12 mouse cellular contexts compared by ENCODE assay signal in the genomic region with DNA sequence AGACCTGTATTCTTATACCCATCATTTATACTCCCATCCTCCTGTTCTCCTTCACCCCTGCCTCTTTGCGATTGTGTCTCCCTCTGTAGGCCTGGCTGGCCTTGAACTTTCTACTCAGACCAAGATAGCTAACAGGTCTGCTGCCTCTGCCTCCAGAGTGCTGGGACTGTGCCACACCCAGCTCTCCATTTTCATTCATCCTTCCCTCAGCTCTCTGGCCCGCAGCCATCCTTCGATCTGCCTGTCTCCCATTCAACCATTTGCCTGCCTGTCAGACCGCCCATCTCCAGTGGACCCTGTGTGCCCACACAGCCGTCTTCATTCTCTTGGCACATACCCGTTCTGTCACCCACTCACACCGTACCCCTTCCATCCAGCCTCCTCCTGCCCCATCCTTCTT. TPM values are rescaled to one million over a fixed set of nuclear protein-coding genes. Genes with fewer than 3 reads are reported as not detected.
A peak's percentile ranks its signal among the peaks of the same experiment; 100 is the strongest.
DNase-seq lines count a peak whose midpoint lies in the region; ATAC-seq and TF ChIP-seq lines count a peak whose summit lies in the region.
"Had no signal": no experiment of that assay in that cellular context is flagged by ENCODE, and none has a peak within 500 bp of the region (broad histone marks: within the 10 kb centered on the region; RNA-seq: fewer than 3 reads in every experiment).

No protein-coding gene starts in this region.

- no peak for ATAC-seq in heart, embryonic 11.5 days (replicated peaks; ENCODE audit: insufficient number of reproducible peaks, low FRiP score, low TSS enrichment)
- no peak for ATAC-seq in midbrain, embryonic 15.5 days (replicated peaks)
- no peak for ATAC-seq in forebrain, embryonic 15.5 days (replicated peaks)
- ATAC-seq: intestine, embryonic 16.5 days had no signal

- no peaks in the 10 kb centered on the region for H3K36me3 ChIP-seq in heart, adult 2 months (ENCODE audit: control insufficient read depth, insufficient read depth, low read length)
- no peaks in the 10 kb centered on the region for H3K36me3 ChIP-seq in heart, embryonic 11.5 days (ENCODE audit: control insufficient read depth, insufficient read depth, low read length)
- H3K36me3 ChIP-seq in midbrain, embryonic 10.5 days, result no peaks in the 10 kb centered on the region
- H3K36me3 ChIP-seq in midbrain, embryonic 15.5 days (replicated peaks), result no peaks in the 10 kb centered on the region
- no peaks in the 10 kb centered on the region for H3K36me3 ChIP-seq in forebrain, embryonic 15.5 days
- H3K36me3 ChIP-seq: heart, embryonic 12.5 days had no signal

- no peak for TF ChIP-seq POLR2A in heart, adult 2 months (IDR thresholded peaks at IDR 0.05; ENCODE audit: insufficient read depth, low read depth, low read length)

- no peaks in the 10 kb centered on the region for H3K9me3 ChIP-seq in heart, embryonic 11.5 days (replicated peaks; ENCODE audit: control insufficient read depth, low read length)
- H3K9me3 ChIP-seq in midbrain, embryonic 10.5 days (replicated peaks), result no peaks in the 10 kb centered on the region
- H3K9me3 ChIP-seq in midbrain, embryonic 15.5 days, result no peaks in the 10 kb centered on the region
- H3K9me3 ChIP-seq in forebrain, embryonic 15.5 days, result no peaks in the 10 kb centered on the region
- H3K9me3 ChIP-seq: heart, embryonic 12.5 days had no signal

- no peak overlapping the region for H3K4me3 ChIP-seq in heart, adult 2 months
- H3K4me3 ChIP-seq in heart, embryonic 11.5 days (ENCODE audit: low read depth, low read length), result no peak overlapping the region
- no peak overlapping the region for H3K4me3 ChIP-seq in midbrain, embryonic 10.5 days
- no peak overlapping the region for H3K4me3 ChIP-seq in midbrain, embryonic 15.5 days
- no peak overlapping the region for H3K4me3 ChIP-seq in forebrain, embryonic 15.5 days
- H3K4me3 ChIP-seq: heart, embryonic 12.5 days; left cerebral cortex, adult 2 months had no signal

- H3K27me3 ChIP-seq in heart, adult 2 months (ENCODE audit: control insufficient read depth, insufficient read depth, low read length), result no peaks in the 10 kb centered on the region
- no peaks in the 10 kb centered on the region for H3K27me3 ChIP-seq in heart, embryonic 11.5 days (ENCODE audit: control insufficient read depth, insufficient read depth, low read length)
- H3K27me3 ChIP-seq in midbrain, embryonic 10.5 days (ENCODE audit: low read depth, poor library complexity, severe bottlenecking), result no peaks in the 10 kb centered on the region
- H3K27me3 ChIP-seq in midbrain, embryonic 15.5 days (replicated peaks), result no peaks in the 10 kb centered on the region
- H3K27me3 ChIP-seq in forebrain, embryonic 15.5 days, result no peaks in the 10 kb centered on the region
- H3K27me3 ChIP-seq: heart, embryonic 12.5 days had no signal

- intact Hi-C loops in heart, adult 2 months (cut with DNase I), result no loop called here

- 80% methylated on average over 7 of the region's 7 CpGs for WGBS in heart, adult 2 months
- WGBS in heart, embryonic 11.5 days (ENCODE audit: insufficient replicate concordance), result 85% methylated on average over 7 of the region's 7 CpGs
- WGBS in midbrain, embryonic 10.5 days, result 78% methylated on average over 7 of the region's 7 CpGs
- WGBS in midbrain, embryonic 15.5 days, result 64% methylated on average over 7 of the region's 7 CpGs
- 42% methylated on average over 7 of the region's 7 CpGs for WGBS in forebrain, embryonic 15.5 days

- TF ChIP-seq EP300 in heart, adult 2 months (IDR thresholded peaks at IDR 0.05; ENCODE audit: insufficient read depth, low read depth, low read length), result no peak

- no peak overlapping the region for H3K9ac ChIP-seq in heart, adult 2 months (ENCODE audit: low read depth, low read length)
- no peak overlapping the region for H3K9ac ChIP-seq in heart, embryonic 11.5 days (ENCODE audit: low read depth, low read length)
- no peak overlapping the region for H3K9ac ChIP-seq in midbrain, embryonic 15.5 days
- no peak overlapping the region for H3K9ac ChIP-seq in forebrain, embryonic 15.5 days (replicated peaks)
- H3K9ac ChIP-seq: heart, embryonic 12.5 days had no signal

- H3K4me1 ChIP-seq in heart, adult 2 months (ENCODE audit: control insufficient read depth, insufficient read depth, low read length), result peaks cover 4% of the 10 kb centered on the region
- H3K4me1 ChIP-seq in heart, embryonic 11.5 days (ENCODE audit: control insufficient read depth, insufficient read depth, low read length), result peaks cover 32% of the 10 kb centered on the region
- H3K4me1 ChIP-seq in midbrain, embryonic 10.5 days, result peaks cover 95% of the 10 kb centered on the region
- H3K4me1 ChIP-seq in midbrain, embryonic 15.5 days, result peaks cover 60% of the 10 kb centered on the region
- peaks cover 77% of the 10 kb centered on the region for H3K4me1 ChIP-seq in forebrain, embryonic 15.5 days

- no peak for DNase-seq in heart, adult 2 months
- peak; percentile 10 for DNase-seq in midbrain, embryonic 10.5 days (ENCODE audit: low spot score)
- DNase-seq in ZHBTc4 (ENCODE audit: low read depth, low spot score), result peak; percentile 34
- no peak for DNase-seq in layer of hippocampus, postnatal 14 days (ENCODE audit: low spot score in 2 of 2)

- H3K79me2 ChIP-seq in heart, adult 2 months (replicated peaks; ENCODE audit: control insufficient read depth, insufficient read depth, low read length), result no peaks in the 10 kb centered on the region

- TF ChIP-seq CTCF in heart, adult 2 months (IDR thresholded peaks at IDR 0.05), result no peak

- peak overlapping the region; percentile 4; the same call in 1 of the 2 replicates for H3K27ac ChIP-seq in heart, adult 2 months
- H3K27ac ChIP-seq in heart, embryonic 11.5 days (ENCODE audit: low read depth, low read length), result no peak overlapping the region
- peak overlapping the region; percentile 93 for H3K27ac ChIP-seq in midbrain, embryonic 10.5 days (replicated peaks)
- no peak overlapping the region for H3K27ac ChIP-seq in midbrain, embryonic 15.5 days
- H3K27ac ChIP-seq in forebrain, embryonic 15.5 days (replicated peaks), result 0 out of 2 replicates have a peak overlapping the region, but pooled peaks have one; percentile 0
- H3K27ac ChIP-seq: left cerebral cortex, adult 2 months; macrophage had no signal

- no peak overlapping the region for H3K4me2 ChIP-seq in heart, embryonic 11.5 days
- no peak overlapping the region for H3K4me2 ChIP-seq in midbrain, embryonic 15.5 days
- no peak overlapping the region for H3K4me2 ChIP-seq in forebrain, embryonic 15.5 days (replicated peaks)
- H3K4me2 ChIP-seq: heart, embryonic 12.5 days; liver, embryonic 11.5 days had no signal

RNA-seq across cellular contexts. Expression of a gene that starts 36.2 kb away (rescaled TPM):
- total RNA-seq in heart, adult 2 months (2021), result 10 to 100 TPM; 14.4 to 16.4 TPM
- polyA plus RNA-seq in heart, adult 2 months (2012; rRNA removed), result 13.9 and 17.0 TPM in 2 replicates
- 19.5 and 23.4 TPM in 2 replicates for polyA plus RNA-seq in heart, embryonic 11.5 days (2014; fragmentation: Nextera tagmentation; extraction: Ambion mirVana)
- polyA plus RNA-seq in midbrain, embryonic 10.5 days (2016; fragmentation: Nextera tagmentation; extraction: Ambion mirVana), result 110 and 133 TPM in 2 replicates
- polyA plus RNA-seq in midbrain, embryonic 15.5 days (2015; fragmentation: Nextera tagmentation; extraction: Ambion mirVana), result 94.4 and 99.5 TPM in 2 replicates
- polyA plus RNA-seq in forebrain, embryonic 15.5 days (2015; fragmentation: Nextera tagmentation; extraction: Ambion mirVana), result 63.3 and 72.0 TPM in 2 replicates
- total RNA-seq in layer of hippocampus, postnatal 14 days (2021), result 10 to 100 TPM; 43.3 to 46.4 TPM

RNA-seq across cellular contexts. Expression of a gene that starts 36.3 kb away (rescaled TPM):
- 100 to 1,000 TPM; 173 to 181 TPM for total RNA-seq in heart, adult 2 months (2021)
- polyA plus RNA-seq in heart, adult 2 months (2012; rRNA removed), result 283 and 382 TPM in 2 replicates
- polyA plus RNA-seq in heart, embryonic 11.5 days (2014; fragmentation: Nextera tagmentation; extraction: Ambion mirVana), result 56.3 and 62.1 TPM in 2 replicates
- polyA plus RNA-seq in midbrain, embryonic 10.5 days (2016; fragmentation: Nextera tagmentation; extraction: Ambion mirVana), result 40.1 and 45.2 TPM in 2 replicates
- 74.3 and 83.1 TPM in 2 replicates for polyA plus RNA-seq in midbrain, embryonic 15.5 days (2015; fragmentation: Nextera tagmentation; extraction: Ambion mirVana)
- 76.5 and 78.1 TPM in 2 replicates for polyA plus RNA-seq in forebrain, embryonic 15.5 days (2015; fragmentation: Nextera tagmentation; extraction: Ambion mirVana)
- total RNA-seq in layer of hippocampus, postnatal 14 days (2021), result 100 to 1,000 TPM; 106 to 114 TPM

RNA-seq across cellular contexts. Expression of a gene that starts 42.0 kb away (rescaled TPM):
- 10 to 100 TPM; 37.6 to 39.7 TPM for total RNA-seq in heart, adult 2 months (2021)
- polyA plus RNA-seq in heart, adult 2 months (2012; rRNA removed), result 35.1 and 36.1 TPM in 2 replicates
- 32.6 and 32.8 TPM in 2 replicates for polyA plus RNA-seq in heart, embryonic 11.5 days (2014; fragmentation: Nextera tagmentation; extraction: Ambion mirVana)
- polyA plus RNA-seq in midbrain, embryonic 10.5 days (2016; fragmentation: Nextera tagmentation; extraction: Ambion mirVana), result 30.6 and 30.7 TPM in 2 replicates
- 34.0 and 35.5 TPM in 2 replicates for polyA plus RNA-seq in midbrain, embryonic 15.5 days (2015; fragmentation: Nextera tagmentation; extraction: Ambion mirVana)
- 24.2 and 26.3 TPM in 2 replicates for polyA plus RNA-seq in forebrain, embryonic 15.5 days (2015; fragmentation: Nextera tagmentation; extraction: Ambion mirVana)
- total RNA-seq in layer of hippocampus, postnatal 14 days (2021), result 10 to 100 TPM; 19.5 to 22.1 TPM

RNA-seq across cellular contexts. Expression of a gene that starts 42.4 kb away (rescaled TPM):
- 100 to 1,000 TPM; 139 to 150 TPM for total RNA-seq in heart, adult 2 months (2021)
- 208 and 236 TPM in 2 replicates for polyA plus RNA-seq in heart, adult 2 months (2012; rRNA removed)
- polyA plus RNA-seq in heart, embryonic 11.5 days (2014; fragmentation: Nextera tagmentation; extraction: Ambion mirVana), result 90.1 and 96.5 TPM in 2 replicates
- polyA plus RNA-seq in midbrain, embryonic 10.5 days (2016; fragmentation: Nextera tagmentation; extraction: Ambion mirVana), result 62.0 and 66.0 TPM in 2 replicates
- 104 and 107 TPM in 2 replicates for polyA plus RNA-seq in midbrain, embryonic 15.5 days (2015; fragmentation: Nextera tagmentation; extraction: Ambion mirVana)
- 83.0 and 84.4 TPM in 2 replicates for polyA plus RNA-seq in forebrain, embryonic 15.5 days (2015; fragmentation: Nextera tagmentation; extraction: Ambion mirVana)
- 10 to 100 TPM; 57.1 to 66.8 TPM for total RNA-seq in layer of hippocampus, postnatal 14 days (2021)

Comparison
In these comparisons a context has a peak if more than half of its experiments do, and no peak if none do; other contexts are left out.
1. H3K27ac ChIP-seq: peak in heart, adult 2 months (single experiment), midbrain, embryonic 10.5 days (single experiment) and forebrain, embryonic 15.5 days (single experiment); none in heart, embryonic 11.5 days (single experiment) and midbrain, embryonic 15.5 days (single experiment).
2. DNase-seq: peak in midbrain, embryonic 10.5 days (single experiment) and ZHBTc4 (single experiment); none in heart, adult 2 months (0 of 2) and layer of hippocampus, postnatal 14 days (0 of 2).